Mouse (Mus musculus) myocyte (in vitro differentiated cells): ENCODE data around the gene Actn1.

Experiments
- CEBPB ChIP-seq: IDR thresholded peaks from 2 replicates; pipeline ENCODE4 v1.6.1; 2011; ENCODE audit warnings: mild to moderate bottlenecking, moderate library complexity; ENCODE audit not compliant: poor library complexity, insufficient read depth, severe bottlenecking
- E2F4 ChIP-seq: IDR thresholded peaks from one replicate; pipeline ENCODE4 v1.6.1; 2011; ENCODE audit warnings: mild to moderate bottlenecking, control low read depth, moderate library complexity; ENCODE audit not compliant: insufficient read depth
- MAX ChIP-seq: IDR thresholded peaks from one replicate; pipeline ENCODE4 v1.6.1; 2011; ENCODE audit warnings: low read depth, mild to moderate bottlenecking, control low read depth
- MYOD1 ChIP-seq, 3 experiments: IDR thresholded peaks; one replicate each; pipeline ENCODE4 v1.6.1; 2011; ENCODE audit warnings: control low read depth in 2 of 3, low read depth in 2 of 3, mild to moderate bottlenecking in 2 of 3, moderate library complexity in 1 of 3; ENCODE audit not compliant: insufficient read length in 2 of 3, control insufficient read depth in 1 of 3
- MYOG ChIP-seq, 3 experiments: IDR thresholded peaks; one replicate each; pipeline ENCODE4 v1.6.1; 2011; ENCODE audit warnings: control low read depth in 2 of 3, low read depth in 2 of 3, mild to moderate bottlenecking in 2 of 3; ENCODE audit not compliant: insufficient read length in 2 of 3, control insufficient read depth in 1 of 3, insufficient read depth in 1 of 3
- POLR2A ChIP-seq: IDR thresholded peaks from one replicate; pipeline ENCODE4 v1.6.1; 2011; ENCODE audit warnings: low read depth, mild to moderate bottlenecking, control low read depth, moderate library complexity; ENCODE audit not compliant: insufficient read length
- POLR2AphosphoS2 ChIP-seq: IDR thresholded peaks from one replicate; pipeline ENCODE4 v1.6.1; 2011; ENCODE audit warnings: low read depth, control low read depth; ENCODE audit not compliant: insufficient read length
- REST ChIP-seq: IDR thresholded peaks from one replicate; pipeline ENCODE4 v1.6.1; 2011; ENCODE audit warnings: mild to moderate bottlenecking, control low read depth, moderate library complexity; ENCODE audit not compliant: insufficient read depth, insufficient read length
- SRF ChIP-seq: IDR thresholded peaks from one replicate; pipeline ENCODE4 v1.6.1; 2011; ENCODE audit warnings: low read depth; ENCODE audit not compliant: control insufficient read depth, insufficient read length
- TCF12 ChIP-seq: IDR thresholded peaks from one replicate; pipeline ENCODE4 v1.6.1; 2011; ENCODE audit warnings: mild to moderate bottlenecking, control low read depth; ENCODE audit not compliant: poor library complexity, insufficient read depth, severe bottlenecking
- USF1 ChIP-seq: IDR thresholded peaks from one replicate; pipeline ENCODE4 v1.6.1; 2011; ENCODE audit warnings: low read depth, mild to moderate bottlenecking, control low read depth, moderate library complexity

GRCm38 (mm10) chr12:80153687-80154326, 106.4 kb downstream of the Actn1 start:
- TF ChIP-seq POLR2AphosphoS2 = no peak
- TF ChIP-seq POLR2A = no peak
- no peak for TF ChIP-seq USF1
- no peak for TF ChIP-seq E2F4
- no peak for TF ChIP-seq MYOD1 (IDR thresholded peaks at IDR 0.05; ENCODE audit: control insufficient read depth in 1 of 3, insufficient read length in 2 of 3, low read depth in 2 of 3)
- TF ChIP-seq CEBPB = no peak
- TF ChIP-seq TCF12 = no peak
- TF ChIP-seq MYOG (IDR thresholded peaks at IDR 0.05; ENCODE audit: control insufficient read depth in 1 of 3, insufficient read depth in 1 of 3, insufficient read length in 2 of 3, low read depth in 2 of 3) = no peak
- no peak for TF ChIP-seq MAX
- TF ChIP-seq REST = no peak
- no peak for TF ChIP-seq SRF
